Mouse (Mus musculus) midbrain, postnatal 0 days (tissue): ENCODE data around the gene Metrnl. TPM values are rescaled to one million over a fixed set of nuclear protein-coding genes. Genes with fewer than 3 reads are reported as not detected.
A peak's percentile ranks its signal among the peaks of the same experiment; 100 is the strongest.

Experiments
- ATAC-seq: fragments of 200-750 bp; cut with Nextera tagmentation; 2 replicates; pipeline ENCODE4 v1.8.0; 2017; ENCODE audit warnings: moderate number of reproducible peaks, mild to moderate bottlenecking, moderate TSS enrichment, moderate library complexity; ENCODE audit not compliant: low FRiP score
- DNase-seq: peaks from one replicate; pipeline ENCODE4 v3.0.0-alpha.2; 2015; ENCODE audit warnings: low spot score
- H3K27ac ChIP-seq: fragments of 300-500 bp; sonication (generic); 2 replicates; pipeline ENCODE4 v1.5.1; 2014; ENCODE audit warnings: low read depth, mild to moderate bottlenecking, low read length, mixed read lengths
- H3K27me3 ChIP-seq: fragments of 300-500 bp; sonication (generic); 2 replicates; pipeline ENCODE4 v1.6.1; 2014; ENCODE audit warnings: low read length, control low read depth, mixed read lengths; ENCODE audit not compliant: insufficient read depth
- H3K36me3 ChIP-seq: fragments of 300-500 bp; sonication (generic); 2 replicates; pipeline ENCODE4 v1.6.1; 2014; ENCODE audit warnings: low read length, control low read depth, mixed read lengths; ENCODE audit not compliant: insufficient read depth
- H3K4me1 ChIP-seq: fragments of 300-500 bp; sonication (generic); 2 replicates; pipeline ENCODE4 v1.6.1; 2014; ENCODE audit warnings: mild to moderate bottlenecking, control low read depth, antibody characterized with exemption, low read length, mixed read lengths; ENCODE audit not compliant: insufficient read depth
- H3K4me2 ChIP-seq: fragments of 300-500 bp; sonication (generic); 2 replicates; pipeline ENCODE4 v1.6.1; 2014; ENCODE audit warnings: low read depth, mild to moderate bottlenecking, low read length, mixed read lengths; ENCODE audit not compliant: poor library complexity, severe bottlenecking
- H3K4me3 ChIP-seq: fragments of 300-500 bp; sonication (generic); 2 replicates; pipeline ENCODE4 v1.5.1; 2014; ENCODE audit warnings: low read depth, mild to moderate bottlenecking, low read length, moderate library complexity
- H3K9ac ChIP-seq: fragments of 300-500 bp; sonication (generic); replicated peaks from 2 replicates; pipeline ENCODE4 v1.6.1; 2014; ENCODE audit warnings: mild to moderate bottlenecking, low read length, moderate library complexity, mixed read lengths; ENCODE audit not compliant: poor library complexity, severe bottlenecking
- H3K9me3 ChIP-seq: fragments of 300-500 bp; sonication (generic); 2 replicates; pipeline ENCODE4 v1.6.1; 2016; ENCODE audit warnings: low read length, control low read depth
- CTCF ChIP-seq: IDR thresholded peaks from 2 replicates; pipeline ENCODE4 v1.5.1; 2016; ENCODE audit warnings: antibody characterized with exemption, mild to moderate bottlenecking
- WGBS: fragments of 180-500 bp; shearing (Covaris S2); extraction: QIAGEN DNeasy Blood & Tissue Kit; methylation state at CpG from one replicate; pipeline ENCODE4 v1.1.7; 2014; 5-methylcytosine and 5-hydroxymethylcytosine counted together
- polyA plus RNA-seq: library from polyadenylated mRNA; unstranded; fragments of >200 nt; fragmentation: Nextera tagmentation; extraction: Ambion mirVana; gene quantifications from 2 replicates; pipeline ENCODE4 v1.2.1, GENCODE M21; 2015
- total RNA-seq: library from RNA; depleted of rRNA; stranded (reverse); fragments of >200 nt; gene quantifications from 2 replicates; pipeline ENCODE4 v1.2.3, GENCODE M21; 2014; rRNA removed

Metrnl gene
- total RNA-seq = 10.2 and 15.8 TPM in 2 replicates
- polyA plus RNA-seq = 12.5 and 15.4 TPM in 2 replicates

DNA sequence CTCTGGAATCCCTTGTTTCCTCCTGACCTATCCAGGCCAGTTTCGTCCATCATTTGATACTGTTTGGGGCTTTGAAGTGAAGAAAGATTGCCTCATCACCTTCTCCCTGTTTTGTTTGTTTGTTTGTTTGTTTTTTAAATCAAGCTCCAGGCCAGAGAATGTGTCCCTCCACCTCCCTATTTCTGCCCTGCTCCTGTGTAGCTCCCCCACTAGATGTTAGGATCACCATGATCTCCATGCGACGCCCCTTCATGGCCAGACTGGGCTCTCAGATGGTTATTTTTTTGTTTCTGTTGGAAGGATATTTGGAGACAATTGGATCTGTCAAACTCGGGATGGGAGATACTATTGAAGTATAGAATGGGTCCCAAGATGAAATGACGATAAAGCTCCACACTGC is at the start of gene Metrnl:
Gene Metrnl (plus strand): TSS at position 301 of the 400 bp plus-strand sequence.
- 84% methylated on average over 5 of the region's 5 CpGs for WGBS
- DNase-seq (no peak), ATAC-seq (no peak)
- Histone ChIP-seq H3K27ac (no peak within 1 kb of the TSS), H3K27me3 (peaks cover 6% of the 10 kb centered on the region), H3K4me3 (peak within 1 kb of the TSS; percentile 80), H3K4me1 (no peaks in the 10 kb centered on the region), H3K9me3 (no peaks in the 10 kb centered on the region), H3K9ac (peak within 1 kb of the TSS; percentile 71), H3K4me2 (peak within 1 kb of the TSS; percentile 97), H3K36me3 (no peaks in the 10 kb centered on the region)
- no peak for TF ChIP-seq CTCF

DNA sequence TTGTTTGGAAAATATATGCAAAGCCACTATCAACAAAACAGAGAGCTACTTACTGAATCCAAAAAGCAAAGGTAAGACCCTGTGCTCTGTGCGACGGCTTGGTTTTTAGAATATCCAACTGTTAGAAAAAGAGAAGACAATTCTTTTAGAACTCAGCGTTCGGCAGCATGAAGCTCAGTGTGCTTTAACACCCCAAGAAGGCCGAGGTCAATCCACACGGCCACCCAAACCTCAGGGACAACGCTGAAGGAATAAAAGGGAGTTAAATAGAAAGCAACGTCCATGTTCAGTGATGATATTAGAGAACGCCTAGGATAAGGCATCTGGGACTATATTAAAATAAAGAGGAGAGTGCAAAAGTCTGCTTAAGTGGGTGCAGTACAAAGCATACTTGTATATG is 49.8 kb upstream of the Metrnl start:
- H3K36me3 ChIP-seq = no peaks in the 10 kb centered on the region; the same call in 1 of the 2 replicates
- H3K4me2 ChIP-seq = no peak overlapping the region
- DNase-seq = no peak
- WGBS = 90% methylated on average over 9 of the region's 9 CpGs
- no peak for TF ChIP-seq CTCF
- H3K27ac ChIP-seq = no peak overlapping the region
- no peaks in the 10 kb centered on the region for H3K9me3 ChIP-seq
- no peak overlapping the region for H3K9ac ChIP-seq
- no peaks in the 10 kb centered on the region for H3K4me1 ChIP-seq
- no peak for ATAC-seq
- H3K27me3 ChIP-seq = no peaks in the 10 kb centered on the region
- no peak overlapping the region for H3K4me3 ChIP-seq

DNA sequence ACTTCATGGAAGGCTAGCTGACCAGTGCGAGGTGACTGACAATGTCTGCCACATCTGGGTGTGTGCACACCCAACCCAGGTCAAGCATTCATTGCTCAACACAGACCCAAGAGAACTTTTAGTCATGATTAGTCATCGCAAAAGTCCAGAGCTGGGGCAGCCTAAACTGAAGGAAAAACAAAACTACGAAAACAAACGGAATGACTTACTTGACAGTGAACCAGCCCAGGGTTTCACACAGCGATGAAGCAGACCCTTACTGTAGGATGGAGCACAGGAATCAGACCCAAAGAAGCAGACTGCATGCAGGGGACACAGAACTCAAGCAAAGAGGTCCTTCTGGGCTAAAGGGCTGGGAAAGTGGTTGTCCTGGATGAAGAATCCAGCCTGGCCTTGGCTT is 49.4 kb upstream of the Metrnl start:
- Histone ChIP-seq H3K9ac (no peak overlapping the region), H3K36me3 (no peaks in the 10 kb centered on the region; the same call in 1 of the 2 replicates), H3K9me3 (no peaks in the 10 kb centered on the region), H3K4me3 (no peak overlapping the region), H3K27ac (no peak overlapping the region), H3K4me1 (no peaks in the 10 kb centered on the region), H3K27me3 (no peaks in the 10 kb centered on the region), H3K4me2 (no peak overlapping the region)
- no peak for DNase-seq
- ATAC-seq = no peak
- TF ChIP-seq CTCF = no peak
- 95% methylated on average over 5 of the region's 5 CpGs for WGBS

DNA sequence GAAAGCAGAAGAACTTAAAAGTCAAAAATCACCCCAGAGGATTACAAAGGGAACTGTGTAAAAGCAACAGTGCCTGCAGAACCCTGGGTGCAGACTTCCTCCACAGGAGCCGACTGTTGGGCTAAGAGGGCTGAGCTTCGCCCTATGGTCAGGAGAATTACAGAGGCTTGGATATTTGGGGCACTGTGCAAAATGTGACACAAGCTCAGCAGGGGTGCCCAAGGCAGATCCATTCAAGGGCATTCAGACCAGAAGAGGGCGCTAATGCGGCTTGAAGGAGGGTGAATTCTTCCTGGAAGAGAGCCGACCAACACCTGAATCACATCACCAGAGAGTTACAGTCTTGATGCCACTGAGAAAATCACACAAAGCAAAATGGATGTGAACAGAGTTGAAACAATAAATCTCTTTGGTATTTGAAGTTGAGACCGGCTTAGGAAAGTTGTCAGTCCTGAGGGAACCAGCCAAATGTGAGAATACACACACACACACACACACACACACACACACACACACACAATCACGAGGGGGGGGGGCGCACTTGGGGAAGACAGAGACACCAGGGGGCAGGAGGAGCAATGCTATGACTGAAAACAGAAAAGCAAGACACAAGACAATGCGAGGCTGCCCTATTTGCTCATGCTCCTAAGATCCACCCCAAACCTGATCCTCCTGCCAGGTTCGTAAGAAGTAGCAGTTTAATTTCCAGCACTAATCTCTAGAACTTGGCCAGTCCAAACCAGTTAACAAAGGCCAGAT is 48.6 kb upstream of the Metrnl start:
- H3K27me3 ChIP-seq = no peaks in the 10 kb centered on the region
- no peaks in the 10 kb centered on the region for H3K4me1 ChIP-seq
- no peaks in the 10 kb centered on the region for H3K9me3 ChIP-seq
- peak; percentile 64 for DNase-seq
- H3K4me3 ChIP-seq = no peak overlapping the region
- no peak overlapping the region for H3K9ac ChIP-seq
- ATAC-seq = no peak
- no peak overlapping the region for H3K4me2 ChIP-seq
- no peak overlapping the region for H3K27ac ChIP-seq
- whole genome bisulfite sequencing = 49% methylated on average over 9 of the region's 10 CpGs
- H3K36me3 ChIP-seq = no peaks in the 10 kb centered on the region; the same call in 1 of the 2 replicates
- peak; percentile 71 for TF ChIP-seq CTCF

DNA sequence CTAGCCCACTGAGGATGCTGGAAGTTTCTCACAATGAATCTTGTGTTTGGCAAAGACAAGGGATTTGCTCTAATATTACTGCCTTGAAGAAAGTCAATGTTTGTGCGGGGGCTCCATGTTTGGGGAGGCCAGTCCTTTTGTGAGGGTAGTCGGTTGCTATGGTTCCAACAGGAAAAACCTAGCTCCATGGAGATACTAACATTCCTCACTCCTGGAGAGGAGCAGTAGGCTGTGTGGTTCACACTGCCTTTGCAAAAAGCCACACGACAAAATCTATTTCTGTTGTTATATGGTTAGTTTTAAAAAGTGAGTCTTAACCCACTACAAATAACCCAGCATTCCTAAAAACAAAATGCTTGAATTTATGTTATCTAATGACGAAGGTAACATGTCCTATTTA is 47.7 kb upstream of the Metrnl start:
- Histone ChIP-seq H3K4me1 (no peaks in the 10 kb centered on the region), H3K9me3 (no peaks in the 10 kb centered on the region), H3K27me3 (no peaks in the 10 kb centered on the region), H3K4me3 (no peak overlapping the region), H3K36me3 (no peaks in the 10 kb centered on the region; the same call in 1 of the 2 replicates), H3K9ac (no peak overlapping the region), H3K4me2 (no peak overlapping the region), H3K27ac (no peak overlapping the region)
- ATAC-seq = no peak
- TF ChIP-seq CTCF = no peak
- 63% methylated on average over 4 of the region's 4 CpGs for WGBS
- DNase-seq = no peak

DNA sequence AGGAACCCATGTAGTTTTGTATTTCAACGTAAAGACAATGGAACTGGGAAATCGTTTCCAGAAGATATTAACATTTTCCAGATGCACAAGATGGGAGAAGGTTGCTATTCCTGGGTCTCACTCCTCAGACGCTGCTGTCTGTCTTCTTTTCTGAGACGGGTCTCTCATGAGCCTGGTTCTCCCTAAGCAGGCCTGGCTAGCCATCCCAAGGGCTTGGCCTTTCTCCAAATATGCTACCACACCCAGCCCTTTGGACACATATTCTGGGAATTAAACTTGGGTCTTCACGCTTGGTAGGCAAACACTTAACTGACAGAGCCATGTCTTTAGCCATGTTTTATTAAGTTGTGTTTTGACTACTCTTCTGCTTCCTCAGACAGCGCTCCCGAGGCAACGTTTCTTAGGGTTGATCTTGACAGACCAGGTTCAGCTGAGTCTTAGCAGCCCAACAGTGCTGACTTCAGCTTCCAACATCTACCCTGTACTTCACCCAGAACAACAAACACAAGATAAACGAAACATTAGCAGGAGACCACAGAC is 46.9 kb upstream of the Metrnl start:
- TF ChIP-seq CTCF = no peak
- DNase-seq (no peak), ATAC-seq (no peak)
- H3K4me1 ChIP-seq = no peaks in the 10 kb centered on the region
- no peak overlapping the region for H3K9ac ChIP-seq
- no peak overlapping the region for H3K4me3 ChIP-seq
- no peak overlapping the region for H3K4me2 ChIP-seq
- H3K36me3 ChIP-seq = 0 out of 2 replicates have a peak, but pooled peaks cover 4% of the 10 kb centered on the region
- no peaks in the 10 kb centered on the region for H3K9me3 ChIP-seq
- WGBS = 84% methylated on average over 9 of the region's 9 CpGs
- no peaks in the 10 kb centered on the region for H3K27me3 ChIP-seq
- no peak overlapping the region for H3K27ac ChIP-seq
